Mouse (Mus musculus): ENCODE data around the gene Zfp449.

DNA sequence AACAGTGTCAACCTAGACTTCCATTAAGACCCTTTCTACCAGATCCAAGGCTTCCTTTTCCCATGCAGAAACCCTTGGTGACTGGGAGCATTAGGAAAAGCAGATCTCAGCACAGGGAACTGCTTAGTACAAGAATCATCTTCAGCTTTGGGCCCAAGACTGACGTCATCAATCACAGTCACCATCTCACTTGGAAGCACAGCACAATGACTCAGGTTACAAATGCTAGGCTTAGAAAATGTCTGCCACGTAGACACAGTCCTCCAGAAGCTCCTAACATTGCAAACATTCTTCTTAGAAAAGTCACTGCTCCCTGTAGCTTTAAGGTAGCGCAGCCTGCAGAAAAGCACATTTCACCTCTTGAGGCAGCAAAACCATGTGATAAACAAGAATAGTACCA is 14.2 kb upstream of the Zfp449 start:
- no peak for TF ChIP-seq POLR2A (IDR thresholded peaks at IDR 0.05; ENCODE audit: low read depth, low read length)
- TF ChIP-seq CTCF (IDR thresholded peaks at IDR 0.05; ENCODE audit: borderline replicate concordance, insufficient read depth, low read length): no peak
